Mouse (Mus musculus): ENCODE data around the gene Tdrd3. TPM values are rescaled to one million over a fixed set of nuclear protein-coding genes. Genes with fewer than 3 reads are reported as not detected.

Tdrd3 gene
- 10 to 100 TPM; 18.8 to 26.2 (median 22.5) TPM for total RNA-seq (2022)

DNA sequence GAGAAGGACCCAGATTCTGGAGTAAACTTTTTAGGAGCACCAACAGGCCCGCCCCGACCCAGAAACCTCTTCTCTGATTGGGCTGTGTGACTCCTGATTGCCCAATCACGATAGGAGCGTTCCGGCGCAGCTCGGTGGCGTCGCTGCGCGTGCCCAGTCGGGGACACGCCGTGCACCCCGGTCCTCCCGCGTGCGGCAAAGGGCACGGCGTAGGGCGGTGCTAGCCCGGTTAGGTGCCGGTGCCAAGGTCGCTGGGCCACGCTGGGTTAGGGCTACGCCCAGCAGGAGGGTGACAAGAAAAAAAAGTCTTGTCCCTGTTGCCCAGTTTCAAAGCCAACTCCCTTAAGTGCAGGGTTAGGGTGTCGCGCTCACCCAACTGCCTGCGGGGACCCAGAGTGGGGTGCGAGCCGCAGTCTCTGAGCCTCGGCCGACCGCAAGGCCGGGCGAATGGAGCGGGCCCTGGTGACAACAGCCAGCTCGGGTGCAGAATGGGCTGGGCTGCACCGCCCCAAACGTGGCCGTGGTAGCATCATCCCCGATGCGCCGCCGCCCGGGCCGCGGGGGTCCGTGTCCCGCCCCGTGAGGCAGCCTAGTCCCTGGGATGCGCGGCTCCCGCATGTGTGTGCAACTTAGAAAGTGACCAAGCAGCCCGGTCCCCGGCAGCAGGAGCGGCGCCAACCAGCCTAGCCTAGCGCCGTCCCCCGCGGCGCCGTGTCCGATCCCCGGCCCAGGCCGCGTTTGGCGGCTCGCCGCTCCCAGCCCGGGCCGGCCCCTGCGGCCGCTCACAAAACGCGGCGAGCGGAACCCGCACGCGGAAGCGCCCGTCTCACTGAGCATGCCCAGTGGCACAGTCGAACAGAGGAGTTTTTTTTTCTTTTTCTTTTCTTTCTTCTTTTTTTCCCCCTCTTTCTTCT is at the start of gene Tdrd3:
Gene Tdrd3, plus strand, starts transcription at position 832 of the 914 bp plus-strand sequence.
- peak; percentile 93 to 95 for DNase-seq (ENCODE audit: low spot score in 2 of 2)

DNA sequence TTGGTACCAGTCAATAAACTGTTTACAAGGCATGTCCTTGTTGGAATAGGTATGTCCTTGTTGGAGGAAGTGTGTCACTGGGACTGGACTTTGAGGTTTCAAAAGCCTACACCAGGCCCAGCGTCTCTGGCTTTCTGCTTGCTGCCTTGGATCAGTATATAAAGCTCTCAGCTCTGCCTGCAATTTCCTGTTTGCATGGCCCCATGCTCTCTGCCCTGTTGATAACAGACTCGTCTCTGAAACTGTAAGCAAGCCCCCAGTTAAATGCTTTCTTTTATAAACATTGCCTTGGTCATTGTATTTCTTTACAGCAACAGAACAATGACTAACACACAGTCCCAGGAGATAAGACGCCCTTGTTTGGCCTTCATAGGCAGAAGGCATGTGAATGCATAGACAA is 49.3 kb upstream of the Tdrd3 start:
- no peak for DNase-seq (ENCODE audit: low spot score in 2 of 2)

DNA sequence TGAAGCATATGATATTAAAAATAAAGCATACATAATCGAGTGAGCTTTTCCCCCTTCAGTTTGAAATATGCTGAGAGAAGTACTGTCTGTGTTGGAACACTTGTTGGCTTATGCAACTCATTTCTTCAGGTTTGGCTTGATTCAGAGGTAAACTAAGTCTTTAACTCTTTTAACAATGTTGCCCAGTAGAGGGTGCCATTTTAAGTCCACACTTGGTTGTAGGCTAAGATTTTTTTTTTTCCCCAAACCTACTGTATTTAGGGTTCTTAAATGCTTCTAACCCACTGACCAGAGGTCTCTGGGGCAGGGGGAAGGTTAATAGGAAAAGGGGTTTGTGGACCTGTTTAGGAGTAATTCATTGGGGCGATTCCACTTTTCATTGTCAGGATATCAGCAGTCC is 33.4 kb upstream of the Tdrd3 start:
- no peak for DNase-seq (ENCODE audit: low spot score in 2 of 2)

DNA sequence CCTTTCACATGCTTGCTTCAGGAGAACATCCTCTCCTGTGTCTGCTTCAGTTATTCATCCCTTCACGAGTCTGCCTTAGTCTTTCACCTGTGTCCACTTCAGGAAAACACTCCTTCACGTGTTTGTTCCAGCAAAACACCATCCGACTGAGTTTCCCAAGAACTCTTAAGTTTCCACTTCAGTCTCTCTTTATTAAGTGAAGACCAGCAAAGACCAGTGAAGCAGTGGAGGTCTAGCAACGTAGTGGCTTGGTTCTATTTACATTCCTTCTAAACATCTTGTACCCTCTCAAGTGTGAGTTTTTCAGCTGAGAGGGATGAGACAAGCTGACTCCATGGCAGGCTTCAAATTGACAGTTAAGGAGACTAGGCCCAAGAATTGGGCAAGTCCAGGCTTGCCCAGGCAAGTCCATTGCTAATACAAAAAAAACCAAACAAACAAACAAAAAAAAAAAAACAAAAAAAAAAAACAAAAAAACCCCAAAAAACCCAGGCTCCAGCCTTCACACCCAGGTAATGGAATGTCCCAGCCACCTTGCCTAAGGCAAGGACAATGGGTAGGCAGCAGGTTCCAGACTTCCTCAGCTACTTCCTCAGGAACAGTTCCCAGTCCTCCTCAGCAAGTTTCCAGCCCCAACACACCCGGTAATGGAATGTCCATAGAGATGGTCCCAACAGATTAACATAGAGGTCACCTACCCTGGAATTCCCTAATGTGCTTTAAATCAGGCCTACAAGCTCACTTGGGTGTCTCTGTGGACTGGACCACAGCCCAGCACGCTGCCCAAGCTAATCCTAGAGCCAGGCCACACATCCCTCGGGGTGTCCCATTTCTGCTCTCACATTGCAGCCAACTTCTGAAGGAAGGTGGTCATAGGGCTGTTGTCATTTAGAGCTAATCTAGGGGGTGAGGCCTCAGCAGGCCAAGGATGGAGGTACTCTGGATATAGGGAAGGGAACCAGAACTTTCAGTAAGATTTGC is 31.9 kb upstream of the Tdrd3 start:
- DNase-seq (ENCODE audit: low spot score in 2 of 2): no peak

DNA sequence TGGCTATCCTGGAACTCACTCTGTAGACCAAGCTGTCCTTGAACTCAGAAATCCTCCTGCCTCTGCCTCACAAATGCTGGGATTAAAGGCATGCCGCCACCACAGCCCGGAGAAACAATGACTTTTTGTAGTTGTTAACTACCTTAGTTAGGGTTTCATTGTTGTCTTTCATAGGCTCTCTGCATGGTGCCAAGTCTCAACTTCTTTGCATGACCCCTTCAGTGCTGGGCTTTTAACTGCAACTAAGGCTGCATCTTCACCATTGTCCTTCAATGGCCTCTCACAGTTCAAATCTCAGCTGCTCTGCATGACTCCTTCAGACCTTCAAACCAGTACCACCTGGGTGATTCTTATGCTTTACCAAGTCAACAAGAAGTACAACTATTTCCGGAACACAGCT is 23.3 kb upstream of the Tdrd3 start:
- no peak for DNase-seq (ENCODE audit: low spot score in 2 of 2)

DNA sequence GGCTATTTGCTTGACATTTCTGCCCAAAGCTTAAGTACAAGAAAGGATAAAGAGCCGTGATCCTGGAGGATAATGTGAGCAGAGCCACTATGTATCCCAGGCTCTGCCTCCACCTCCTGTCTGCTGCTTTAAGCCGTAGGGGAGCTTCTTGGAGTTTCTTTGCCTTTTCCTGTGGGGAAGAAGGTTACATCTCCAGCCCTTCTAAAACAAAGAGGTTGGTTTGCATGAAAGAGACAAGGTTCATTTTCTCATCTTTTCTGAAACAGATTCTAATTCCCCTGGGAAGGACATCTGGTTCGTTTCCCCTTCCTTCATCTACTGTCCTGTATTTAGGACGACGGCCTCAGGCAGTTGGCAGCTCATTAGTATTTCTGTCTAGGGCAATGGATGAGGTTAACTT is 19.8 kb upstream of the Tdrd3 start:
- no peak for DNase-seq (ENCODE audit: low spot score in 2 of 2)

DNA sequence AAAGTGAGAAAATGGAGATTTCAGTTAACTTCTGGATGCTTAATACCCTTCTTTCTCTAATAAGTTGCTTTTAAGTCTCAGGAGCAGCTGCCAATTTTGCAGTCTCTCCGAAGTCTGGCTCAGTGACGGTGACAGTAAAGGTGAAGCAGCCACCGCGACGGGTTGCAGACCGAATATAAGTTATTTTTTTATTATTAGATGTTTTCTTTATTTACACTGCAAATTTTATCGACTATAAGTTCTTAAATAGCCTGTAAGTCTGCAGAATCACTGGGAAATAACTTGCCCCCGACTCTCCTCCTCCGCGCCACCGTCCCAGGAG is 992 bp upstream of the Tdrd3 start:
- no peak for DNase-seq (ENCODE audit: low spot score in 2 of 2)

DNA sequence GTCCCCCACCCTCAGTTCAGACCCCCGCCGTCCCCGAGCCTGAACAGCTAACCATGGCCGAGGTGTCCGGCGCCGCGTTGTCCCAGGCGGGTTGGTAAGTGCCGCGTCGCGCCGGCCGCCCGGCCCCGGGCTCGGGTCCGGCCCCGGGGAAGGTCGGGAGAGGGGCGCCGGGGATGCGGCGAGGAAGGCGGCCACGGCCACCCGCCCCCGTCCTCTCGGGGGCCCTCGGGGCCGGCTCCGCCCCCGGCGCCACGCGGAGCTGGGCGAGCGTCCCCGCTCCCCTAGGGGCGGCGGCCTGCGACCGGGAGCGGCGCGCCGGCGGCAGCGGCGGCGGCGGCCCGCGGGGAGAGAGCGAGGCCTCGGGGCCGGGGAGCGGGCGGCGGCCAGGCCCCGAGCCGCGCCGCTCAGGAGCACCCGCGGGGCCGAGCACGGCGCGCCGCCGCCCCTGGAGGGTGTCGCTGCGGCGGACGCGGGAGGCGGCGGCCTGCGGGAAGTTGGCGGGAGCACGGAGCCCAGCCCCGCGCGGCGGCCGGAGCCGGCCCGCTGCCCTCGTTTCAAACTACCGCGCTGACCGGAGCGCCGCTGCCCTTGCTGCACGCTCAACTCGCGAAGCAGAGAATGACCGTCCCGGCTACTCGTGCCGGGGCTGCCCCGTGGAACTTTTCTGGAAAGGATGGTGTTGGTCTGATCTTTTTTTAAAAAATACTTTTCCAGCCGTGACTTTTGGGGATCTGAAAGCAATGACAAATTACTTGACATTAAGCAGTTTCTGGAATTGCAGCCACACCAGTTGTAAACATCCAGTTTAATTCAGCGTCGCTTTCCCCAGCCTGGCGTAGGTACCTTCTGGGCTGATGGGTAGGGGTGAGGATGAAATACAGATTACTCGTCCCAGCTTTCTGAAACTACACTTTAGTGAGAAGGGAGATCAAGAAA is 584 bp downstream of the Tdrd3 start:
- peak; percentile 24 to 38 for DNase-seq (ENCODE audit: low spot score in 2 of 2)

DNA sequence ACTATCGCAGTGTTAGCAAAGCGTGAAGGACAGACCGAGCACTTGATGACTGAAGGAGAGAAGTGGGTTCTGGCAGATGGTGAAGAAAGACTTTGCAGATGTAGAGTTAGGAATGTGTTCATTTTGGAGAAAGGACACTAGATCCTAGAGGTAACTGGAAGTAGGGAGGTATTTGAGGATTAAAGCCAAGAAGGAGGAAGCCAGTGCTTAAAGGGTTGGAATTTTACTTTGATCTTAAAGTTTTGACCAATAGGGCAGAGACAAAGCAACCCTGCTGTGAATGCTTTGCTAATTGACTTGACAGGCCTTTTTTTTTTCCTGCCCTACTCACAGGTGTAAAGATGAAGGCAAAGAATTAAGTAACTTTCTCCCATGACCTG is 1.2 kb downstream of the Tdrd3 start:
- no peak for DNase-seq (ENCODE audit: low spot score in 2 of 2)

DNA sequence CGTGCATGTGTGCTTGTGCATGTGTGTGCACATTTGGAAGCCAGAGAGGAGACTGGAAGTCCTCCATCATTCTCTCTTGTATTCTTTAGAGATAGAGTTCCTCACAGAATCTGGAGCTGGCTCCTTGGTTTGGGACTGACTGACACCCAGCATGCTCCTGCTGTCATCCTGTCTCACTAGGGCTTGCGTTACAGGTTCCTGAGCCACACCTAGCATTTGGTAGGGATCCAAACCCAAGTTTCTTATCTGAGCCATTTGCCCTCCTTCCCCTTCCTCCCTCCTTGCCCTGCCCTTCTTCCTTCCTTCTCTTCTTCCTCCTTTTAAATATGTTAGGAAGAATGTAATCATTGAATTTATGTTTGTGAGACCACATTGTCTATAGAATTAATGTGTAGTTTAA is 3.3 kb downstream of the Tdrd3 start:
- DNase-seq (ENCODE audit: low spot score in 2 of 2): no peak

DNA sequence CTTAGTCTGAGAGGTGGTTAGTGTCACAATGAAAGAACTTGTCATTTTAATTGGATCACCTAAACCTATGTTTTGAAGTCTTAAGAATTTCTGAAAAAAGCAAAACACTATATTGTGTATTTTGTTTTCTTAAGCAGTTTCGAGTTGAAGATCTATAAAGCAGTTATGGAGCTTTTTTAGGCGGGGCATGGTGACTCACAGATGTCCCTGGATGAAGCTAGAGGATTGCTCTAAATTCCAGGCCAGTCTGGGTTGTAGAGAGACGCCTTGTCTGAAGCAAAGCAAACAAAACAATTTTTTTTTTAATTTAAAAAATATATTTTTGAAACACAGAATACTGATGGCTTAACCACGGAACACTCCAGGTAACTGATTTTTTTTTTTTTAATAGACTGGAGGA is 4.1 kb downstream of the Tdrd3 start:
- DNase-seq (ENCODE audit: low spot score in 2 of 2): no peak

DNA sequence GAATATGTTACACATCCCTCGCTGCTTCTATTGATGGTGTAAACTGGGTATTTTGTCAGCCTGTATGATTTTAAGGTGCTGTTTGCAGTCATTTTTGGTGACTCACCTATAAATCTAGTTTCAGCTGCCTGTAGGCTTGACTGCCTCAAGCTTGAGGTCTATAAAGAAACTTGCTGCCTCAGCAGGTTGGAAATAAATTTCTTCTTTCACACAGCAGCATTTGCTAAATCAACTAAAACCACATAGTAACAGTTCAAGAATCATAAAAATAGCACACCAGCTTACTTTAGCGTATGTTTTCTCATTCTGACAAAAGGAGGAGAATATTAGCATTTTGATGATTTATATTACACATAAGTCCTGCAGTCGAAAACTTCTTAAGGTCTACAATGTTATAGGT is 6.0 kb downstream of the Tdrd3 start:
- DNase-seq (ENCODE audit: low spot score in 2 of 2): no peak

DNA sequence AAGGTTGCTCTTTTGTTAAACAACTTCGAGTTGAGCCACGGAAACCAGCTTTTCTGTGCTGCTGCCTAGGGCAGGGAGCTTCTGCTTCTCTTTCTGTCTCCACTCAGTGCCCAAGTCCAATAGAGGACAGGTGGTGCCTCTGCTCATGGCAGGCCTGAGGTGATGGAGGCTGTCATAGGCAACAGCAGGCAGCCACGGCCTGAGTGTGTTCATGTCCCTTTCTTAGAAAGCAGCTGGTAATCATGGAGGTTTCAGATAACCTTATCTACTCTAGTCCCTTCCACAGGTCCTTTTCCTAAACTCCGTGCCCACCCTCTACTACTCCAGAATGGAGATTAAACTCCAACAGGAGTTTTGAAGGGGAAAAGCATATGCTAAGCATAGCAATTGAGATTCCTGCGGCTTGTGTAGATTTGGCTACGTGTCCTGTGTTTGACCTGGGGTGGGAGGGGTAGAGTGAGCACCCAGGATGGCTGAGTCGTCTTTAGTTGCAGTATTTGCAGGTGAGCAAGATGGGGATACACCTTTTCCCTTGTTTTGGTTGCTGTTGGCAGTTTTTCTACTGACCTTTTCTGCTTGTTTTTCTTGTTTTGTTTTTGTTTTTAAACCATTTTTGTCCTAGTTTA is 10.0 kb downstream of the Tdrd3 start:
- no peak for DNase-seq (ENCODE audit: low spot score in 2 of 2)

DNA sequence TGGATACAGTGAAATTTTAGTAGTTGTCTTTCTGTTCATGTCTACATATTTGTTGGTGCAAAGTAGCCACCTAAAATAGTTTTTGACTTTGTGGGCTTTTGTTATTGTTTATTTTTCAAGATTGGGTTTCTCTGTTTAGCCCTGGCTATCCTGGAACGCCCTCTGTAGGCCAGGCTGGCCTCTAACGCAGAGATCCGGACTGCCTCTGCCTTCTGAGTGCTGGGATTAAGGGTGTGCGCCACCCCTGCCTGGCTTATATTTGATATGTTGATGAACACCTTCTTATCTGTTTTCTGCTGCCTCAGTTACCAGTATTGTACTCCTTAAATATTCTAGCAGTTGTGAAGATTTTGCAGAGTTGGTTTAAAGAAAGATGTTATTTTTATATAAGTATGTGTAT is 10.6 kb downstream of the Tdrd3 start:
- no peak for DNase-seq (ENCODE audit: low spot score in 2 of 2)

DNA sequence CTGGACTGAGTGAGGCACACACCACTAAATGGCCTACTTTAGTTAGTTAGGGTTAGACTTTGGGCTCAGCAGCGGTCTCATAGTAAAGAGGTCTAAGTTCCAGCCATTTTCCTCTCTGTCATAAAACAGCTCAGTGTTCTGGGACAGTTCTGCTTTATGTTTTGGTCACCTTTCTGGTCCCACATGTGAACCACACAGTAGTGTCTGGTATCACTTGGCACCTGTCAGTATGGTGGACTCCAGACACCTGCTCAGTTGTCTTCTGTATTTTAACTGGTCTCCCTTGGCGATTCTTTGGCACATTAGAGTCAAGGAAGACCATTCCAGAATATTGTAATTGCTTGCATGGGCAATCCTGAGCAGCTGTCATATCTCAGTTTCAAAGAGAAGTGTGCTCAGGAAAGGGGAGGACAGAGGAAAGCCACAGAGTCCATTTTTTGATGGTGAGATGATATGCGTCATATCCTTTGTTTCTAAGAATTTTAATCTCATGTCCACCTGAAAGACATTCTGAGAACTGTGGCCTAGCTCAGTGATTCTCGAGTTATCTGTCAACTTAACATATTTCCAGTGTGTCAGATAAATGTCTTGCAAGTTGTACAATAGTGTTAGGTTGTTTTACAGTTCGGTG is 11.3 kb downstream of the Tdrd3 start:
- no peak for DNase-seq (ENCODE audit: low spot score in 2 of 2)

DNA sequence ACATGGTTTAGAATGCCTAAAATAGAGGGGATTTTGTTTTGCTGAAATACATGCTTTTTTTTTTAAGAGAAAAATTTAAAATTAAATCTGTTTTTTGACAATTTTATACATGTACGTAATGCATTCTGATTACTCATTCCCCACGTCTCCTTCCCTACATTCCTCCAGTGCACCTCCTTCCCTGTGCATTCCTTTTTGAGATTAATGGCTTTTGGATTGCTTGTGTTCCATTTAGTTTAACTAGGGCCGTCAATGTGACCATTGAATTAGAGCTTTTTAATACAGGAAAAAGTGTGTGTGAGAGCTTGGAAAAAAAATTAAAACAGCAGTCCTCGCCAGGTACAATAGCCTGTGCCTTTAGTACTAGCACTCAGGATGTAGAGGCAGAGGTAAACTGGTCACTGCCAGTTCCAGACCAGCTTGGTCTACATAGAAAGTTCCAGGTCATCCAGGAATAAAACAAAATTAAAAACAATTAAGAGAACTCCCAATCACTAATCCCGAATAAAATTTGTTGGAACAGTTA is 17.0 kb downstream of the Tdrd3 start:
- DNase-seq (ENCODE audit: low spot score in 2 of 2): no peak

DNA sequence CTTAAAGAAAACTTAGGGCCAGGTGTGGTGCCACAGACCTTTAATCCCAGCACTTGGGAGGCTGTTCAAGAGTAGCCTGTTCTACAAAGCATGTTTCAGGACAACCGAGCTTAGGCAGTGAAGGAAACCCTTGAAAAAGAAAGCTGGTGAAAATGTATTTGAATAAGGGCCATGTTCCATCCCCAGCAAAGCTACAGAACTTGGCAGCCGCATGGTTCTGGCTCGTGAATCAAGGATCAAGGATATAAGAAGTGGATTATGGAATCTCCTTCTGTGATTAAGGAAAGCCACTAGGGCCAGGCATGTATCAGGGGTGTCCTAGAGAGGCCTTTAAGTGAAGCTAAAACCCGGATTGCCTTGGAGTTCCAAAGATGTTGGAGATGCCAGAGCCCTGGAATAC is 18.9 kb downstream of the Tdrd3 start:
- no peak for DNase-seq (ENCODE audit: low spot score in 2 of 2)

DNA sequence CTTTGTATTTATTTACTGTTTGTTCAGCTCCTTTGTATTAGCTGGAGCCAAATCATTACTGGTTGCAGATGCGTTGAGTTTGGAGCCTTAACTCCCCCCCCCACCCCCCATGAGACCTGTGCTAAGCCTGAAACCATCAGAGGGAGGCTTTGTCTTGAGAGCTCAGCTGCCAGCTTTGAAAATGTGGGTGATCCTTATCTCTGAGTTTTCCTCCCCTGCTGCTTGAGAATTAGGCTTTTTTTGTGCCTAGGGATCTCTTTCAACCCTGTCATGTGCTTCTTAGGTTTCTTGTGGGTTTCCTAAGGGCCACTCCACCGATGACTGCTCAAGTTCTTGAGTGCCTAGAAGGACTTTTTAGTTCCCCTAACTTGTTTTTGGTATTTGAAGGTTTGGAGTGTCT is 23.3 kb downstream of the Tdrd3 start:
- DNase-seq (ENCODE audit: low spot score in 2 of 2): no peak

DNA sequence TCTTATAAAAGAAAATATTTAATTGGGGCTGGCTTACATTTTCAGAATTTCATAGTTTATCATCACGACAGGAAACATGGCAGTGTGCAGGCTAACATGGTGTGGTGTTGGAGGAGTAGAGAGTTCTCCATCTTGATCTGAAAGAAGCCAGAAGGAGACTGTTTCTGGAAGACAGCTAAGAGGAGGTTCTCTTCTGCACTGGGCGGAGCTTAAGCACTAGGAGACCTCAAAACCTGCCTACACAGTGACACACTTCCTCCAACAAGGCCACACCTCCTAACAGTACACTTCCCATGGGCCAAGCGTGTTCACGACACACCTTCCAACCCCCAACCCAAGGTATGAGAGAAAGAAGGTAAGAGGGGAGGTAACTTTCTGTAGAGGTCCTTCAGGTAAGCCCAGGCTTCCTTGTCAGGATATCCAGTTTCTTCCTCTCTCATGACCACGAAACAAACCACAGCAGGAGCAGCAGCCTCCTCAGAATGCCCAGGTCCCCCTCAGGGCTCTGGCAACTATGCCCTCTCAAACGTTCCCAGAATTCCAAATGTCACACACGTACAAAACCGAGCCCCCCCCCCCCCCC is 30.0 kb downstream of the Tdrd3 start:
- no peak for DNase-seq (ENCODE audit: low spot score in 2 of 2)
